10 mouse cellular contexts compared by ENCODE assay signal in genomic region chr3:143240545-143241383, GRCm38 (mm10).
DNase-seq lines count a peak whose midpoint lies in the region; ATAC-seq lines count a peak whose summit lies in the region.
"Had no signal": no experiment of that assay in that cellular context is flagged by ENCODE, and none has a peak within 500 bp of the region (broad histone marks: within the 10 kb centered on the region; RNA-seq: fewer than 3 reads in every experiment).

No protein-coding gene starts in this region.

- 78% methylated on average over 7 of the region's 7 CpGs for WGBS in midbrain, embryonic 11.5 days
- WGBS in midbrain, embryonic 10.5 days: 78% methylated on average over 7 of the region's 7 CpGs
- WGBS in forebrain, embryonic 14.5 days: 72% methylated on average over 7 of the region's 7 CpGs

- H3K9me3 ChIP-seq in midbrain, embryonic 11.5 days (ENCODE audit: control insufficient read depth, low read length): no peaks in the 10 kb centered on the region
- H3K9me3 ChIP-seq in midbrain, embryonic 10.5 days (replicated peaks): no peaks in the 10 kb centered on the region
- no peaks in the 10 kb centered on the region for H3K9me3 ChIP-seq in forebrain, embryonic 14.5 days (replicated peaks; ENCODE audit: control insufficient read depth, low read length)
- H3K9me3 ChIP-seq: limb, embryonic 12.5 days had no signal

- H3K4me1 ChIP-seq in midbrain, embryonic 11.5 days (ENCODE audit: control insufficient read depth, insufficient read depth, low read length): no peaks in the 10 kb centered on the region
- no peaks in the 10 kb centered on the region for H3K4me1 ChIP-seq in midbrain, embryonic 10.5 days
- H3K4me1 ChIP-seq in forebrain, embryonic 14.5 days (ENCODE audit: control insufficient read depth, insufficient read depth, low read length): 0 out of 2 replicates have a peak, but pooled peaks cover 2% of the 10 kb centered on the region

- ATAC-seq in midbrain, embryonic 11.5 days (ENCODE audit: low FRiP score): no peak
- ATAC-seq in forebrain, embryonic 14.5 days: peak; percentile 40; the same call in 1 of the 2 replicates
- ATAC-seq in megakaryocyte, adult 5-6 weeks (ENCODE audit: poor library complexity, severe bottlenecking): no peak

- peak; percentile 4 for DNase-seq in heart, postnatal 4 days
- no peak for DNase-seq in heart, postnatal 25 days (ENCODE audit: low spot score)
- DNase-seq in midbrain, embryonic 11.5 days (ENCODE audit: low spot score, missing footprints): peak; percentile 82
- DNase-seq in midbrain, embryonic 10.5 days (ENCODE audit: low spot score): no peak
- DNase-seq in forebrain, embryonic 14.5 days (ENCODE audit: low spot score): peak; percentile 71
- peak; percentile 57 for DNase-seq in retina, embryonic 14.5 days (ENCODE audit: low spot score)
- no peak for DNase-seq in cerebellum, adult 11-12 months

- no peaks in the 10 kb centered on the region for H3K36me3 ChIP-seq in midbrain, embryonic 11.5 days (ENCODE audit: control insufficient read depth, insufficient read depth, low read length)
- H3K36me3 ChIP-seq in midbrain, embryonic 10.5 days: no peaks in the 10 kb centered on the region
- no peaks in the 10 kb centered on the region for H3K36me3 ChIP-seq in forebrain, embryonic 14.5 days (ENCODE audit: control insufficient read depth, insufficient read depth, low read length)
- H3K36me3 ChIP-seq: limb, embryonic 12.5 days had no signal

- intact Hi-C loops in heart, postnatal 25 days (cut with DNase I): no loop called here

- H3K4me2 ChIP-seq in midbrain, embryonic 11.5 days: no peak overlapping the region
- H3K4me2 ChIP-seq in forebrain, embryonic 14.5 days (ENCODE audit: low read length): no peak overlapping the region
- H3K4me2 ChIP-seq: limb, embryonic 12.5 days had no signal

- H3K9ac ChIP-seq in midbrain, embryonic 11.5 days (ENCODE audit: low read length): no peak overlapping the region
- no peak overlapping the region for H3K9ac ChIP-seq in forebrain, embryonic 14.5 days (ENCODE audit: low read length)
- H3K9ac ChIP-seq: limb, embryonic 12.5 days had no signal

- H3K27ac ChIP-seq in midbrain, embryonic 11.5 days (ENCODE audit: low read depth, low read length): no peak overlapping the region
- H3K27ac ChIP-seq in midbrain, embryonic 10.5 days (replicated peaks): no peak overlapping the region
- H3K27ac ChIP-seq in forebrain, embryonic 14.5 days (ENCODE audit: low read depth, low read length): no peak overlapping the region
- H3K27ac ChIP-seq: limb, embryonic 12.5 days had no signal

- no peak overlapping the region for H3K4me3 ChIP-seq in midbrain, embryonic 11.5 days (ENCODE audit: low read depth, low read length)
- H3K4me3 ChIP-seq in midbrain, embryonic 10.5 days: no peak overlapping the region
- no peak overlapping the region for H3K4me3 ChIP-seq in forebrain, embryonic 14.5 days (ENCODE audit: low read depth, low read length)
- H3K4me3 ChIP-seq: erythroblast, embryonic 14.5 days; limb, embryonic 12.5 days had no signal

- no peaks in the 10 kb centered on the region for H3K27me3 ChIP-seq in midbrain, embryonic 11.5 days (ENCODE audit: control insufficient read depth, insufficient read depth, low read length)
- no peaks in the 10 kb centered on the region for H3K27me3 ChIP-seq in midbrain, embryonic 10.5 days (ENCODE audit: low read depth, poor library complexity, severe bottlenecking)
- H3K27me3 ChIP-seq in forebrain, embryonic 14.5 days (replicated peaks; ENCODE audit: control insufficient read depth, insufficient read depth, low read length): no peaks in the 10 kb centered on the region
- H3K27me3 ChIP-seq: limb, embryonic 12.5 days had no signal

Comparison
In these comparisons a context has a peak if more than half of its experiments do, and no peak if none do; other contexts are left out.
1. DNase-seq: peak in heart, postnatal 4 days (single experiment), midbrain, embryonic 11.5 days (single experiment), forebrain, embryonic 14.5 days (single experiment) and retina, embryonic 14.5 days (single experiment); none in heart, postnatal 25 days (single experiment), midbrain, embryonic 10.5 days (single experiment) and cerebellum, adult 11-12 months (single experiment).